18 mouse cellular contexts compared by ENCODE assay signal in genomic region chr1:93132676-93133075, GRCm38 (mm10). TPM values are rescaled to one million over a fixed set of nuclear protein-coding genes. Genes with fewer than 3 reads are reported as not detected.
"Had no signal": no experiment of that assay in that cellular context is flagged by ENCODE, and none has a peak within 500 bp of the region (broad histone marks: within the 10 kb centered on the region; RNA-seq: fewer than 3 reads in every experiment).

No protein-coding gene starts in this region.

- H3K36me3 ChIP-seq: limb, embryonic 10.5 days; midbrain, embryonic 13.5 days had no signal

- H3K27me3 ChIP-seq: midbrain, embryonic 13.5 days had no signal

- ATAC-seq: midbrain, embryonic 13.5 days had no signal

- H3K4me1 ChIP-seq: midbrain, embryonic 13.5 days had no signal

- H3K4me3 ChIP-seq: layer of hippocampus, adult 2 months; limb, embryonic 10.5 days; midbrain, embryonic 13.5 days had no signal

- H3K9ac ChIP-seq: midbrain, embryonic 13.5 days had no signal

- DNase-seq: kidney, adult 18-20 months; kidney, postnatal 10 days; kidney, postnatal 4 days; right cerebral cortex, postnatal 14 days; thymus, postnatal 4 days had no signal

- H3K4me2 ChIP-seq: midbrain, embryonic 13.5 days had no signal

- H3K27ac ChIP-seq: layer of hippocampus, adult 2 months; limb, embryonic 10.5 days; midbrain, embryonic 13.5 days had no signal

- H3K9me3 ChIP-seq: limb, embryonic 10.5 days; midbrain, embryonic 13.5 days had no signal

RNA-seq across cellular contexts. Expression of gene Agxt, which starts 2.4 kb away (rescaled TPM):
- total RNA-seq: layer of hippocampus, adult 2 months; layer of hippocampus, postnatal 10 days; left cerebral cortex, adult 18-20 months; left cerebral cortex, postnatal 10 days; megakaryocyte progenitor cell, adult 5-6 weeks; midbrain, postnatal 0 days had no signal
- polyA plus RNA-seq: kidney, embryonic 14.5 days; limb, embryonic 14.5 days; lung, embryonic 16.5 days; midbrain, embryonic 13.5 days; midbrain, postnatal 0 days; neural tube, embryonic 14.5 days had no signal

RNA-seq across cellular contexts. Expression of gene 2310007B03Rik, which starts 28.1 kb away (rescaled TPM):
- total RNA-seq: layer of hippocampus, adult 2 months; layer of hippocampus, postnatal 10 days; left cerebral cortex, adult 18-20 months; left cerebral cortex, postnatal 10 days; megakaryocyte progenitor cell, adult 5-6 weeks had no signal
- polyA plus RNA-seq: midbrain, embryonic 13.5 days; neural tube, embryonic 14.5 days had no signal

RNA-seq across cellular contexts. Expression of gene Crocc2, which starts 35.8 kb away (rescaled TPM):
- total RNA-seq: megakaryocyte progenitor cell, adult 5-6 weeks had no signal
- polyA plus RNA-seq: small intestine, adult 2 months had no signal
